Mouse (Mus musculus) thymus, adult 2 months (tissue): ENCODE data around the gene Bid.

Experiments used
- CTCF ChIP-seq: fragments of 200-500 bp; IDR thresholded peaks from 2 replicates; pipeline ENCODE4 v1.5.1; 2012; ENCODE audit warnings: mild to moderate bottlenecking, control low read depth, low read length, moderate library complexity, borderline replicate concordance; ENCODE audit not compliant: control insufficient read depth, poor library complexity, insufficient read depth; ENCODE audit errors: extremely low read depth
- POLR2A ChIP-seq: fragments of 200-500 bp; IDR thresholded peaks from 2 replicates; pipeline ENCODE4 v1.6.1; 2012; ENCODE audit warnings: mild to moderate bottlenecking, low read length, control low read depth, moderate library complexity; ENCODE audit not compliant: control insufficient read depth, poor library complexity, insufficient read depth; ENCODE audit errors: extremely low read depth

DNA sequence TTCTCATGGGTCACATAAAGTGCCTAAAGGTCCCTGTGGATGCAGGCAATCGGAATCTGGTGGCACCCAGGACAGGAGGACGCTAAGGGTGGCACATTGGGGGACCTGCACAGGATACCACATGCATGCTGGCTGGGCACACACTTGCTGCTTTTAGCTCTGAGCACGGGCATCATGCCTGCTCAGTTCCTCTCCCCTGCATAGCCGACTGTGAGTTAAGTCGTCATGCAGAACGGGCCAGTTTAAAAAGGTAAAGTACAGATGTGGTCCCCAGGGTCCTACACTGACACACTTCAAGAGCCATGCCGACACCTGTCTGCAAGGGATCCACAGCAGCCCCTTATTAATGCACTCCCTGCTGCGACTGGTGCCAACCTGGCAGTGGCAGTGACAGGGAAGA, 37.6 kb upstream of the Bid start:
- TF ChIP-seq CTCF (no peak), POLR2A (no peak)
